Mouse (Mus musculus) neural tube, embryonic 10.5 days (tissue): ENCODE measurements around the gene Pcp4l1.
"Not testable (repeated sequence)": the region's sequence is repeated elsewhere in the genome, so short reads cannot be mapped to it uniquely, and the experiment has no call there.

Source experiments
- DNase-seq: peaks from one replicate; pipeline ENCODE4 v3.0.0-alpha.2; 2017; ENCODE audit warnings: low spot score; ENCODE audit errors: extremely low spot score

Gene Pcp4l1

GRCm38 (mm10) chr1:171142981-171143380, 53.1 kb downstream of the Pcp4l1 start:
- DNase-seq: not testable (repeated sequence)

GRCm38 (mm10) chr1:171137486-171138155, 58.4 kb downstream of the Pcp4l1 start:
- DNase-seq: not testable (repeated sequence)

GRCm38 (mm10) chr1:171135600-171135999, 60.5 kb downstream of the Pcp4l1 start:
- no peak for DNase-seq

GRCm38 (mm10) chr1:171130971-171131370, 65.1 kb downstream of the Pcp4l1 start:
- DNase-seq: no peak

GRCm38 (mm10) chr1:171129251-171129650, 66.8 kb downstream of the Pcp4l1 start:
- no peak for DNase-seq

- no peak for DNase-seq
Observed at GRCm38 (mm10) chr1:171124398-171124797, 71.7 kb downstream of the Pcp4l1 start.
